Mouse (Mus musculus) retina, adult 2 months (tissue): Measurements from ENCODE around the gene Agap3.
A peak's percentile ranks its signal among the peaks of the same experiment; 100 is the strongest.

ENCODE experiments used
- DNase-seq: peaks from one replicate; pipeline ENCODE4 v3.0.0-alpha.2; 2012; ENCODE audit warnings: low read depth, low spot score

The Agap3 gene

DNA sequence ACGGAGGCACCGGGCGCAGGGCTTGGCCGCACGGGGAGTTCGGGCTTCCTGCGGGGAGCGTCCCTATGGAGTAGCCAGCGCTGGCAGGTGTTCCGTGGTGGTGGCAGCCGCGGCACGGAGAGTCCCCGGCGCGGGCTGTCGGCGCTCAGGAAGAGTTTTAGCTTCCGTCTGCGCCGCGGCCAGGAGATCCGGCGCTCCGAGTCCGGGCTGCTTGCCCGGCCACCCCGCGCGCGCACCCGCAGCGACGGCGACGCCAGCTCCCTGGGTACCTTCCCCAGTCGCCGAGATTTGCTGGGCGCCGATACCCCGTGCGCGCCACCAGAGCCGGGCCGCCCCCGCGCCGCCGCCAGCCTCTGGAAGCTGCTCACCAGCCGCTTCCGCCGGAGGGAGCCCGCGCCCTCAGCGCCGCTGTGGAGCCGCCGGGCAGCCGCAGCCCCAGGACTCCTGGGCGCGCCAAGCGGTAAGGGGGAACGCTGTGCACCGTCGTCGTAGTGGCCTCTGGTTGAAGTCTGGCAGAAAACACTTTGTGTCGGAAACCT is 22.8 kb downstream of the Agap3 start:
- DNase-seq: no peak

DNA sequence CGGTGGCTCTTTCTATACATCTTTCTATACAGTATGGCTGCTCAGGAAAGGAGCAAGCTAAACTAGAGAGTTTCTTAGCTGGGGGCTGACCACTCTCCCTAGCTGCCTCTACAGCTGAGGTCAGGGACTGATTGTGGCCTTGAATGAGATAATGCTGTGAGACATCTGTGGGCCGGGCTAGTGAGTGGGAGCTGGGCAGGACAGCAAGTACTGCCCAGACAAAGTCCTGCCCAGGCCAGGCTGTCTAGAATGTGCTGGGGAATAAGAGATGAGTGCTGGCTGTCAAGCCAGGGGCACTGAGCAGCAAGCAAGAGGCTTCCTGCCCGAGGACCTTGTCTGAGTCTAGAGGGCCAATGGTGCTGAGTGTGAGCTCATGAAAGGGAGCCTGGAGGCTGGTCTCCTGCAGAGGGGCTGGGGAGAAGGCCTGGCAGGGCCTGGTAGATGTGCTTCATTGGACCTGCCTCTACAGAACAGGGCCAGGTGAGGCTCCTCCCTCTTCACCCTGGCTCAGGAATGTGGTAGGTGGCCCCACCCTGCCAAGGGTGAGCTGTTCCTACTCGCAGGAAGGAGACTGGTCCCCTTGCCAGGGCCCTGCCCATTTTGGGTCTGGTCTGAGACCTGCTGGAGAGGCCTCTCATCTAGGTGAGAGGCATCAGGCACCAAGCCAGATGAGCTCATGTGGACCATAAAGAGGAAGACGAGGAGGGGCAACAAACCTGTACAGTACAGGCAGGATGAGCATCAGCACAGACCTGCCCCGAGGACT is 23.7 kb downstream of the Agap3 start:
- DNase-seq: no peak

- no peak for DNase-seq
Observed at GRCm38 (mm10) chr5:24477909-24478308, 25.9 kb downstream of the Agap3 start.

DNA sequence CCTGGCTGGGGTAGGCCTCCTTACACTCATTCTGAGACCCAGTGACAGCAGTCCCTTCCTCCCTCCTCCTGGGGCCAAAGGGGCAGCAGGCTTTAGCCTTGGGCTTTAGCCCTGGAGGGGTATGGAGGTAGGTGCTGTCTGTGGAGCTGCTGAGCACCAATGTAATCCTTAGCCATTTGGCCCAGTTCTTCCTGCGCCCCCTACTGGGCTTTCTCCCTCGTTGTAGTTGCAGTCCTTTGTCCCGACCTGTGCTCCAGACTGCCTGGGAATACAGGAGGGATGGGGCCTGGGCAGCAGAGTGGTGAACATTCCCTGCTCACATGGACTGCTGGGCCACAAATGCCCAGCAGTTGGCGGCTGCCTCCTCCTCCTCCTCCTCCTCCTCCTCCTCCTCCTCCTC is 29.7 kb downstream of the Agap3 start:
- peak; percentile 37 for DNase-seq

GRCm38 (mm10) chr5:24482247-24483079 is 30.5 kb downstream of the Agap3 start:
- DNase-seq: no peak

DNA sequence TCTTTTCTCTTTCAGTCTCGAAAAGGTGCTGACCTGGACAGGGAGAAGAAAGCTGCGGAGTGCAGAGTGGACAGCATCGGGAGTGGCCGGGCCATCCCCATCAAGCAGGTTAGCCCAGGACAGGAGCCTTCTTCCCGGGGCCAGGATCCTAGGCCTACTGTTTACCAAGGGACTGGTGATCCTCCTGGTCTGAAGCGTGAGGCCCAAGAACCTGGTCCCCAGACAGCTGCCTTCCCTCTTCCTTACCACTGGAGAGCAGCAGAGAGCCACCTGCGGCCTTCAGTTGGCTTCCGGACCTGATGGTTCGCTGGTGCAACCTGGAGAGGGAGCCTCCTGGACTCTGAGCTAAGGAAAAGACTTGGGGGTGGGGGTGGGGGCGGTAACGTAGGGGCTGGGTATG is 31.3 kb downstream of the Agap3 start:
- DNase-seq: peak; percentile 51

DNA sequence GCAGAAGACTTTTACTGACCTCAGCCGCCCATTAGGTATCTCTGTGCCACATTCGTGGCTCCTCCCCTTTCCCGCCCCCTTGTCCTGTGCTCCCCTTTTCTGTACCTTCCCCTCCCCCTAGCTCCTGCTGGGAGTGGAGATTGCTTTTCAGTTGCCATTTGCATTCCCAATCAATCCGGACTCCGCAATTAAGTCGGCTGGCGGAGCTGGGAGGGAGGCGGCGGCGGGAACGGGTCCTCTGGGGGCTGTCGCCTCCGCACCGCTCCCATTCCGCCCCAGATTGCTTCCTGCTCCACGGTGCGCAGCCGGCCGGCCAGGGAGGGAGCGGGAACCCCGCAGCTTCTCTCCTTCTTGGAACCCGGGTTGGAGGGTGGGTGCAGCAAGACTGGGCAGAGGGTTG is 33.0 kb downstream of the Agap3 start:
- no peak for DNase-seq

- peak; percentile 69 for DNase-seq
Observed at GRCm38 (mm10) chr5:24486097-24486496, 34.1 kb downstream of the Agap3 start.

GRCm38 (mm10) chr5:24486738-24487137 is 34.8 kb downstream of the Agap3 start:
- DNase-seq: no peak

DNA sequence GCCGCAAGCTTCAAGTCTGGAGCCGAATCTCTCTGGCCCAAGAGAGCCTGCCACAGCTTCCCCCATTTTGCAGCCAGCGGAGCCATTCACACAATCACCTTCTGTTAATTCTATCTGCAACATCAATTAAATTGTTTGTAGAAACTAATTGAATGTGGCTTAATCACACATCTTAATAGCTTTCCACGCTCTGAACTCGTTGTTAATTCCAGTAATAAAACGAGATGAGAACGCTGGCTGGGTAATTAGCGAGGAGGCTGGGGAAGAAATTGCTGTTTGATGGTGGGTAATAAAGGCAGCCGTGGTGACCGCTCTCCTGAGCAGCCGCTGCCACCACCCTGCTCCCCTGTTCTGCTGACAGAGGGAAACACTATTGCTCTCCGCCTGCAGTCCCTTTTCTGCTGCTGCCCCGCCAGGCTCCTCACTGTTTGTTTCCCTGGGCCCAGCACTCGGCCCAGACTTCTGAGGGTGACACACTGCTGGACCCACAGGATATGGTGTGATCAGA is 38.5 kb downstream of the Agap3 start:
- no peak for DNase-seq

DNA sequence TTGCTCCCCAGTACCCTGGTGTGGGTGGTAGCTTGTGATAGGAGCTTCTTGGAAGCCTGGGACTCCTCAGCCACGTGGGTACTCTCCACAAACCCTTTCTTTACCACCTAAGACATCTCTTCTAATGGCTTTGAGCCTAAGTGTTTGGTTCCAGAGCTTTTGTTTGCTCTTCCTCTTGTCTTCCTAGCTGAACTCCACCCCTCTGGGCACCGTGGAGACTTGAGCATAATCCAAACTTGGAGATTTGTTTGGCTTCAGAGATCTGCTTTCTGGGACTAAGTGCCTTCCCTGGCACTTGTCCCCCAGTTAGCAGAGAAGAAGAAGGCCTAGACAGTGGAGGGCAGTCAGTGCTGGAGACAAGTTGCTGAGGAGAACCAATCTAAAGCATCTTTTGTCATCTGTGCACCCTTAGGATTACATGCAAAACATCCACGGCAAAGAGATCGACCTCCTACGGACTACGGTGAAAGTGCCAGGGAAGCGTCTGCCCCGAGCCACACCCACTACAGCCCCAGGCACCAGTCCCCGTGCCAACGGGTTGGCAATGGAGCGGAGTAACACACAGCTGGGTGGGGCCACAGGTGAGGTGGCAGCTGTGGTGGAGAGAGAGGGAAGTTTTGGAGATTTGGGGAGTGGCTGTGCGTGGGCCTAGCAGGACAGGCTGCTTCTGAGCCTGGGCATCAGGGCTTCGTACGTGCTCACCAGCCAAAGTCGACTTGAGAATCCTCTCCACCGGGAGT is 40.7 kb downstream of the Agap3 start:
- no peak for DNase-seq

- DNase-seq: no peak
Observed at GRCm38 (mm10) chr5:24495019-24495418, 43.0 kb downstream of the Agap3 start.

DNA sequence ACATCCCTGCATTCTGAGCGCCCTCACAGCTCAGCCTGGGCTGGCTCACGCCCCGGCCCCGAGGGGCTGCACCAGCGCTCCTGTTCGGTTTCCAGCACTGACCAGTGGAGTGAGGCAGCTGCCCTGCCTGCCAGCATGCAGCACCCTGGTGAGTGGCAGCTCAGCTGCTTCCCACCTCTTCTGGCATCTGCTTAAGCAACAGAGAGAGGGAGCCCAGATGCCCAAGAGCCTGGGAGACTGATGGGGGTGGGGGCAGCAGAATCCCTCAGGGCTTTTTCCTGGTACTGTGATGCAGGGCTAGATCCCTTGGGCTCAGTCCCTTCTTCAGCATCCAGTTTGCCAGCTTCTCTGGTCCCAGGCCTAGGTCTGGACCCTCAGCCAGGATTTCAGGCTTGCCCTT is 44.8 kb downstream of the Agap3 start:
- no peak for DNase-seq

DNA sequence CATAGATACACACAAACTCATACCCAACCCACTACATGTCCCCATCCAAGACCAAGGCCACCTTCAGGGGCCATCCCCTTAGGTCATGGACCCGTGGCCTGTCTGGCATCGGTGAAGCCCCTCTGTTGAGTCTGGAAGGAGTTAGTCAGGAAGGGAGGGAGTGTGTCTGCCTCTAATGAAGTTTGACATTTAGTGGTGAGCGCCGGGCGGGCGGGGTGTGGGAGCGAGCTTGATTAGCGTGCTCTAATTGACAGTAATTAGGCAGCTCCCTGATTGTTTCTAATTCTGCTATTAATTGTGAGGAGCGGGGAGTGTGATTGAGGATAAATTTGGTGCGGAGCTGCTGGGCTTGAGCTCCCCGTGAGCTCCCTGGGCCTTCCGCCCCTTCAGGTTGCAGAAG is 45.5 kb downstream of the Agap3 start:
- DNase-seq: no peak

DNA sequence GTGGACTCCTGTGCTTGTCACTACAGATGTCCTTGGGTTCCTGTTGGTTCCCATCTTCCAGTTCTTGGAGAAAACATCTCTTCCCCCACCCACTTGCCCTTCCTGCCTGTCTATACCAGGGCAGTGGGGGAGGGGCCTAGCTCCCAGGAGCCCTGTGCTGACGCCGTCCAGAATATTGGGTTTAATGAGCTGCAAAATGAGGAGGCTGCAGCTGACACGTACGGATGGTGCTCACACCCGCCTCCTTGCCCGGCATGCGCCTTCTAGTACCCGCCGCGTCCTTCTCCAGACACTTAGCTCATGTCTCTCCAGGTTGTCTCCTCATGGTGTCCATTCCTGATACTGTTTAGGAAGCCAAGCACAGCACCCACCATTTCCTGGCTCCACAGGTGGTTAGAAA is 47.1 kb downstream of the Agap3 start:
- DNase-seq: no peak

GRCm38 (mm10) chr5:24500851-24501250 is 48.9 kb downstream of the Agap3 start:
- no peak for DNase-seq

DNA sequence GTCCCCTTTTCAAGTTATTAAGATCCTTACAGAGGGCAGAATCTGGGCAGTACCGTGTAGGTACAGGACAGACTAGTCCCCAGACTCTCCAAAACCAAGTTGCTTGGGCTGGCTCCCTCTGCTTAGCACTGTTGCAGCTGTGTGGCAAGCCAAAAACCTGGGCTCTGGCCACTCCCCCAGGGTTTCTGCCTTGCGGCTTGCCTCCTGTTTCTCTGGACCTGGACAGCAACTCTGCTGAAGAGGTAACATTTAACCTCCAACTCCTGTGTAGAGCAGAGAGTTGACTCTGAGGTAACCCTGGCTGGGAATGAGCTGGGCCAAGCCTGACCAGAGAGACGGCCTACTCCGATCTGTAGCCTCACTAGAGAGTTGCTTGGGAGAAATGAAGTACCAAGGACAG is 50.8 kb downstream of the Agap3 start:
- DNase-seq: no peak

- DNase-seq: no peak
Observed at GRCm38 (mm10) chr5:24505513-24505912, 53.5 kb downstream of the Agap3 start.

- no peak for DNase-seq
Observed at GRCm38 (mm10) chr5:24508406-24508805, 56.4 kb downstream of the Agap3 start.

GRCm38 (mm10) chr5:24510635-24511034 is 58.7 kb downstream of the Agap3 start:
- no peak for DNase-seq

DNA sequence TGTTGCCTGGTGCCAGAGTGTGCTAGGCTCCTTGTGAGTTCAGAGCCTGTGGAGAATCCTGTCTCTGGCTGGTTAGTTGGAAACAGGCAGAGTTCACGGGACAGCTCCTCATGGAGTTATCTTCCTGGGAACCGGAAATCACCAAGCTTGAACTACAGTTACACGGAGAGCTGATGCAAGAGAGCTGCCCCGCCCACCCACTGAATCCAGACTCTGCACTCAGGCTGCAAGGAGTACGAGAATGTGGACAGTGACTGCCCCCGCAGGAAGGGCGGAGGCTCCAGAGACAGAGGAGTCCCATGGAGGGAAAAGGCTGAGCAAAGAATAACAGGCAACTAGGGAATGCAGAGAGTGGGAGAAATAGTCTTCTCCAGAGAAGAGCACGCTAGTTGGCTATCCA is 60.3 kb downstream of the Agap3 start:
- DNase-seq: no peak

DNA sequence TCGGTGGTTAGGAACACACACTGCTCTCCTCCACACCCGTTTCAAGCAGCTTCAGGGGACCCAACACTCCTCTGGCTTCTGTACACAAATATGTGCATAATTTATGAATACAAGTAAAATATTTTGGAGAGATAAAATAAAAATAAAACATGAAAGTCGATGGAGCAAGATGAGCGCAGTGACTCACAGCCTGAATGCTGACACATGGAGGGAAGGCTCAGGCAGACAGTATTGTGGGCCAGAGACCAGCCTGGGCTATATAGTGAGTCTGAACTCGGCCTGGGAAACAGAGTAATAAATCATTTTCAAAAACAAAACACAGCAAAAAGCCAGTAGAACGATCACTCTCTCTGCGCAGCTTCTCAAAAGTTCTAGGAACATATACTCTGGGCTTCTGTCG is 69.4 kb downstream of the Agap3 start:
- no peak for DNase-seq
